Mouse (Mus musculus): Measurements from ENCODE around the gene Igdcc4.
"Not testable (repeated sequence)": the region's sequence is repeated elsewhere in the genome, so short reads cannot be mapped to it uniquely, and the experiment has no call there.

The Igdcc4 gene

GRCm38 (mm10) chr9:65100991-65101685 is at the start of gene Igdcc4:
Igdcc4 (plus strand) TSS chr9:65101486.
- no peak for DNase-seq (ENCODE audit: low read depth)

- no peak for DNase-seq (ENCODE audit: low read depth)
Observed at GRCm38 (mm10) chr9:65064251-65064650, 37.0 kb upstream of the Igdcc4 start.

GRCm38 (mm10) chr9:65070587-65070986 is 30.7 kb upstream of the Igdcc4 start:
- DNase-seq (ENCODE audit: low read depth): no peak

GRCm38 (mm10) chr9:65073555-65073954 is 27.7 kb upstream of the Igdcc4 start:
- DNase-seq (ENCODE audit: low read depth): no peak

- no peak for DNase-seq (ENCODE audit: low read depth)
Observed at GRCm38 (mm10) chr9:65074251-65074650, 27.0 kb upstream of the Igdcc4 start.

- DNase-seq (ENCODE audit: low read depth): peak; percentile 76
Observed at GRCm38 (mm10) chr9:65074855-65075493, 26.3 kb upstream of the Igdcc4 start.

- no peak for DNase-seq (ENCODE audit: low read depth)
Observed at GRCm38 (mm10) chr9:65077536-65077935, 23.8 kb upstream of the Igdcc4 start.

GRCm38 (mm10) chr9:65080141-65080540 is 21.1 kb upstream of the Igdcc4 start:
- DNase-seq (ENCODE audit: low read depth): not testable (repeated sequence)

- no peak for DNase-seq (ENCODE audit: low read depth)
Observed at GRCm38 (mm10) chr9:65083075-65083765, 18.1 kb upstream of the Igdcc4 start.

GRCm38 (mm10) chr9:65084198-65084807 is 17.0 kb upstream of the Igdcc4 start:
- peak; percentile 66 for DNase-seq (ENCODE audit: low read depth)

GRCm38 (mm10) chr9:65085270-65085669 is 16.0 kb upstream of the Igdcc4 start:
- DNase-seq (ENCODE audit: low read depth): no peak

- no peak for DNase-seq (ENCODE audit: low read depth)
Observed at GRCm38 (mm10) chr9:65086801-65087200, 14.5 kb upstream of the Igdcc4 start.

GRCm38 (mm10) chr9:65087490-65087889 is 13.8 kb upstream of the Igdcc4 start:
- peak; percentile 77 for DNase-seq (ENCODE audit: low read depth)

GRCm38 (mm10) chr9:65094237-65094636 is 7.0 kb upstream of the Igdcc4 start:
- DNase-seq (ENCODE audit: low read depth): no peak

- DNase-seq (ENCODE audit: low read depth): no peak
Observed at GRCm38 (mm10) chr9:65101686-65102376, 545 bp downstream of the Igdcc4 start.

GRCm38 (mm10) chr9:65102377-65103172 is 1.3 kb downstream of the Igdcc4 start:
- DNase-seq (ENCODE audit: low read depth): no peak

GRCm38 (mm10) chr9:65103173-65103752 is 2.0 kb downstream of the Igdcc4 start:
- no peak for DNase-seq (ENCODE audit: low read depth)

- no peak for DNase-seq (ENCODE audit: low read depth)
Observed at GRCm38 (mm10) chr9:65106821-65107220, 5.5 kb downstream of the Igdcc4 start.

- no peak for DNase-seq (ENCODE audit: low read depth)
Observed at GRCm38 (mm10) chr9:65107893-65108292, 6.6 kb downstream of the Igdcc4 start.

GRCm38 (mm10) chr9:65109132-65110072 is 8.1 kb downstream of the Igdcc4 start:
- no peak for DNase-seq (ENCODE audit: low read depth)
